Mouse (Mus musculus): Measurements from ENCODE around the gene Limk2. TPM values are rescaled to one million over a fixed set of nuclear protein-coding genes. Genes with fewer than 3 reads are reported as not detected.

Limk2 gene
- 60.1 and 64.0 TPM in 2 replicates for polyA plus RNA-seq (2015; fragmentation: Nextera tagmentation; extraction: Ambion mirVana)

DNA sequence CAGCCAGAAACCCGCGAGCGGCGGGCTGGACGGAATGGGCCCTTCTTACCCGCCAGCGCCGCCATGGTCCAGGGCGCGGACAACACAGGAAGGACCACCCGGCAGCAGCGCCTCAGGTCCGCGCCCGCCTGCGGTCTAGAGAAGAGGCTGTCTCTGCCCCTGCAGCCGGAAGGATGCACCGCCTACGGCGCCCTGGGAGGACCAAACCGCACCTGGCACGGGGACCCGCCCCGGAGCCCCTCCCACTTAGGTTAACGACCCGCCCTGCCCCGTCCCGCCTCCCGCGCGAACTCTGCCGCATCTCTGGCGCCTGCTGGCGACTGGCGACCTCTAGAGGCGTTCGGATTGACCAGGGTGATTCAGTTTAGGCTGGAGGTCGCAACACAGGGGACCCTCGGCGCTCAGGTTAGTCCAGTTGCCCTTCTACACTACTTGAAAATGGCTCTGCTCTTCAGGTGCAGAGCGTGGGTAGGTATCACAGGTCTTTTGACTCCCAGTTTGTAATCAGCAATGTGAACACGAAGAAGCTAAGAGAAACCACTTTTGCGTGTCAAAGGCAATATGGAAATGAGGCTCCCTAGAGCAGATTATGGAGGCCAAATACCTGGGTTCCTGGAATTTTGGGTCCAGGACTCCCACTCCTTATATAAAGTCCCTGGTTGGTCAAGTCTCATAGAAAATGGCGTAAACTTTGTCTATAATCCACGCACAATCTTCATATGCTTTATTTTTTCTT lies at the start of gene Limk2:
Gene Limk2 (minus strand): TSS at position 193 of the 736 bp plus-strand sequence.
- 0 out of 2 replicates have a peak, but pooled peaks cover 2% of the 10 kb centered on the region for H3K36me3 ChIP-seq
- peak within 1 kb of the TSS; percentile 69 for H3K27ac ChIP-seq
- H3K4me3 ChIP-seq (replicated peaks) = peak within 1 kb of the TSS; percentile 87
- 3% methylated on average over 45 of the region's 45 CpGs for WGBS
- no peaks in the 10 kb centered on the region for H3K9me3 ChIP-seq
- H3K27me3 ChIP-seq (replicated peaks) = no peaks in the 10 kb centered on the region
- peaks cover 11% of the 10 kb centered on the region; the same call in 1 of the 2 replicates for H3K4me1 ChIP-seq (replicated peaks)
- peak within 1 kb of the TSS; percentile 70 for H3K9ac ChIP-seq
- H3K4me2 ChIP-seq (replicated peaks) = peak within 1 kb of the TSS; percentile 76
- ATAC-seq = peak; percentile 98

DNA sequence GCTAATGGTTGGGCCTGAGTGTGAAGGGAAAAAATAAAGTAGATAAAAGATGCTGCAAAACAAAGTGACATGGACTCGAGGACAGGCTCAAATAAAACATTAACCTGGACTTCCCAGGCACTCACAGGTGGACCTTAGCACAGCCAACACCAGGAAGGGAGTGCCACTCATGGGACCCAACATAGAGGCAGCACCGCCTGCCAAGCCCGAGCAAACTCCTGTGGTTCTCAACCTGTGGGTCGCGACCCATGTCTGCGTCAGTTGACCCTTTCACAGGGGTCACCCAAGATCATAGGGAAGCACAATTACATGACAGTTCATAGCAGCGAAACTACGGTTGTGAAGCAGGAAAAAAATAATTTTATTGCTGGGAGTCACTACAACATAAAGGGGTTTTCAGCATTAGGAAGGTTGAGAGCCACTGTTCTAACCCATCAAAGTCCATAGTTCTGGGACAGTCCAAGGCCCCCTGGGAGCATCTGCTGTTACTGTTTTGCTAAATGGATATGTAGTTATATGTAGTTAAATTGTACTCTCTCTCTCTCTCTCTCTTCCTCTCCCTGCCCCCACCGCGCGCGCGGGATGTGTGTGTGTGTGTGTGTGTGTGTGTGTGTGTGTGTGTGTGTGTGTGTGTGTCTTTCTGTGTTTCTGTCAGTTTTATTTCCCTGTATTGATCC lies 49.6 kb upstream of the Limk2 start:
- no peaks in the 10 kb centered on the region for H3K36me3 ChIP-seq
- no peak overlapping the region for H3K4me3 ChIP-seq (replicated peaks)
- ATAC-seq = peak; percentile 88
- H3K27ac ChIP-seq = peak overlapping the region; percentile 67
- peaks cover 1% of the 10 kb centered on the region for H3K4me1 ChIP-seq (replicated peaks)
- no peaks in the 10 kb centered on the region for H3K27me3 ChIP-seq (replicated peaks)
- peak overlapping the region; percentile 29 for H3K4me2 ChIP-seq (replicated peaks)
- H3K9ac ChIP-seq = no peak overlapping the region
- H3K9me3 ChIP-seq = no peaks in the 10 kb centered on the region
- WGBS = 72% methylated on average over 12 of the region's 13 CpGs

DNA sequence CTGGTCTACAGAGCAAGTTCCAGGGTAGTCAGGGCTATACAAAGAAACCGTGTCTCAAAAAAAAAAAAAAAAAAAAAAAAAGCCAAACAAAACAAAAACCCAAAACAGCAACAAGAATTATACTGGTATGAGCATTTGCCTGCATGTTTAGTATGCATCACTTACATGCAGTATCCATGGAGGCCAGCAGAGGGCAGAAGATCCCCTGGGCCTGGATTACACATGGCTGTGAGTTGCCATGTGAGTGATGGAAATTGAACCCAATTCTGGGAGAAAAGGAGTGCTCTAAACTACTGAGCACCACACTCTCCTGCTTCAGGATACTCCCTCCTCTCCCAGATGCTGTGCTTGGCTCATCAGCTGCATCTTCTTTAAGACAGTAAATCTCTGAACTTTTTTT lies 47.4 kb upstream of the Limk2 start:
- Histone ChIP-seq H3K27me3 (replicated peaks) (no peaks in the 10 kb centered on the region), H3K4me1 (replicated peaks) (peaks cover 5% of the 10 kb centered on the region), H3K4me2 (replicated peaks) (no peak overlapping the region), H3K36me3 (no peaks in the 10 kb centered on the region), H3K4me3 (replicated peaks) (no peak overlapping the region), H3K27ac (no peak overlapping the region), H3K9ac (no peak overlapping the region), H3K9me3 (no peaks in the 10 kb centered on the region)
- 38% methylated on average over 1 of the region's 1 CpGs for WGBS
- no peak for ATAC-seq

DNA sequence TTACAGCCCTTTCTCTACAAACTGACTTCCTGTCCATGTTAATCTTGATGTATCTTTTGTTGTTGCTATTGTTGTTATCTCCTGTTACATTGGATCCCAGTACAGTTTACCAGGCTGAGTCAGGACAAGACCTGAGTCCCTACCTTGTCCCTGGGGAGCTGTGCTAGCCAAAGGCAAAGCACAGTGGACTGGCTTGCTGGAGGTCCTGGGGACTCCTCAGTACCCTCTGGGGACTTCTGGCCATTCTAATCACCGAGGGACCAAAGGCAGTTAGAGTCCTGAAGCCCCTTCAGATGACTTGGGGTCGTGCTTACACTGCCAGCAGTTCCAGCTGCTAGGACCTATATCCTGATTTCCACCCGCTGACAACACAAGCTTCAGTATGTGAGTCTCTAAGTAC lies 45.5 kb upstream of the Limk2 start:
- H3K36me3 ChIP-seq = no peaks in the 10 kb centered on the region
- peaks cover 10% of the 10 kb centered on the region for H3K4me1 ChIP-seq (replicated peaks)
- no peak overlapping the region for H3K4me2 ChIP-seq (replicated peaks)
- no peak overlapping the region for H3K9ac ChIP-seq
- H3K27me3 ChIP-seq (replicated peaks) = no peaks in the 10 kb centered on the region
- H3K4me3 ChIP-seq (replicated peaks) = no peak overlapping the region
- no peak for ATAC-seq
- over 99% methylated on average over 3 of the region's 3 CpGs for WGBS
- H3K27ac ChIP-seq = no peak overlapping the region
- H3K9me3 ChIP-seq = no peaks in the 10 kb centered on the region

DNA sequence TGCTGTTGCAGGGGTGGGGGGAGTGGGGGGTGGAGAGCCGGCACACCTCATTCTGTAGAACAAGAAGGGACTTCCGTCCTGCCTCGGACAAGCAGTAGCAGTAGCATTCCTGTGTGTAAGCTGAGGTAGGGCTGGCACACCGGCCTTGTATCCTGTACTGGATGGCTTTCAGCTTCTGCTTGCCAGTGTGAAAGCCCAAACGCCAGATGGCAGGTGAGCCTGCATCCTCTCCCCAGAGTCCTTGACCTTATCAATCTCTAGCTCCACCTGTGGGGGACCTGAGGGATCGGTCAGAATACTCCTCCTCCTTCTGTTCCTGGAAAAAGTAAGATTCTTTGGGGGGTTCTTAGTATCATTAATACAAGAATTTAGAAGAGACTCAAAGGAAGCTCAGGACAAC lies 44.5 kb upstream of the Limk2 start:
- no peak overlapping the region; the same call in 1 of the 2 replicates for H3K4me3 ChIP-seq (replicated peaks)
- H3K9me3 ChIP-seq = no peaks in the 10 kb centered on the region
- 57% methylated on average over 6 of the region's 6 CpGs for WGBS
- H3K27me3 ChIP-seq (replicated peaks) = no peaks in the 10 kb centered on the region
- no peak overlapping the region for H3K9ac ChIP-seq
- no peaks in the 10 kb centered on the region for H3K36me3 ChIP-seq
- H3K4me1 ChIP-seq (replicated peaks) = peaks cover 10% of the 10 kb centered on the region
- H3K27ac ChIP-seq = no peak overlapping the region
- ATAC-seq = no peak
- H3K4me2 ChIP-seq (replicated peaks) = peak overlapping the region; percentile 74

DNA sequence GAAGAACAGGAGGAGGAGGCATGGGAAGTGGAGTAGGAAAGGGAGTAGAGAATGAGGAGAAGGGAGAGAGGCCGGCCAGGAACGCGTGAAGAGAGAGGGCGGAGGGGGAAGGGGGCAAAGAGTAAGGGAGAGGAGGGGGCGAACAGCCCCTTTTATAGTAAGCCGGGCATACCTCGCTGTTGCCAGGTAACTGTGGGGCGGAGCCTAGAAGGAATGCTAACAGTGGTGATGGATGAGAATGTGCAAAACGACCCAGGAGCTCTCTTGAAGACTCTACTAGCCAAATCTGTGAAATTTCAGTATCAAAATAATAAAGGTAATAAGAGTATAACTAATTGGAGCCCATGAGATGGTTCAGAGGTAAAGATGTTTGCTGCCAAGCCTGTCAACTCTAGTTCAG lies 43.8 kb upstream of the Limk2 start:
- ATAC-seq = peak; percentile 48
- WGBS = 2% methylated on average over 9 of the region's 9 CpGs
- H3K4me1 ChIP-seq (replicated peaks) = peaks cover 10% of the 10 kb centered on the region
- H3K27ac ChIP-seq = peak overlapping the region; percentile 92
- no peaks in the 10 kb centered on the region for H3K27me3 ChIP-seq (replicated peaks)
- peak overlapping the region; percentile 74 for H3K4me2 ChIP-seq (replicated peaks)
- H3K36me3 ChIP-seq = no peaks in the 10 kb centered on the region
- peak overlapping the region; percentile 75 for H3K4me3 ChIP-seq (replicated peaks)
- H3K9me3 ChIP-seq = no peaks in the 10 kb centered on the region
- H3K9ac ChIP-seq = peak overlapping the region; percentile 52

DNA sequence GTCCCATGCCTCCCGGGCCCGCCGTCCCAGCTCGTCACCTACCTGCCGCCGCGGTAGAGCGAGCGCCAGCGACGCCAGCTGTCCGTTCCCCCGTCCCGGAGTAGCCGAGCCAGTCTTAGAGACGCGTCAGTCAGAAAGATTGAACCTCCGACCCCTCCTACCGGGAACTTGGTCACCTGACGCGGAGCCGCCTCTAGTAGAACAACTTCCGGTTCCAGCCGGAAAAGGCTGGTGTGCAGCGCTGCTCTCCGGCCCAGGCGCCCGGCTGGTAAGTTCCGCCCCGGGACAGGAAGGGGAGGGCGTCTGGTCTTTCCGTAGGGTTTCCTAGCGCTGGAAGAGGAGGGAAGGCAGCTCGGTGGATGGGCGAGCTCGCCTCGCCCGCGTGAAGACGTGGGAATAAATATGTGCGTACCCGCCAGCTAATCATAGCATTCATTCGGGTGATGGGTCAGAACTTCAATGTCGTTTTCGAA lies 43.2 kb upstream of the Limk2 start, which contains the start of gene Rnf185:
Gene Rnf185 (minus strand): TSS at position 197 of the 473 bp plus-strand sequence.
- H3K4me1 ChIP-seq (replicated peaks) = peaks cover 10% of the 10 kb centered on the region
- no peaks in the 10 kb centered on the region for H3K27me3 ChIP-seq (replicated peaks)
- WGBS = under 1% methylated on average over 45 of the region's 45 CpGs

DNA sequence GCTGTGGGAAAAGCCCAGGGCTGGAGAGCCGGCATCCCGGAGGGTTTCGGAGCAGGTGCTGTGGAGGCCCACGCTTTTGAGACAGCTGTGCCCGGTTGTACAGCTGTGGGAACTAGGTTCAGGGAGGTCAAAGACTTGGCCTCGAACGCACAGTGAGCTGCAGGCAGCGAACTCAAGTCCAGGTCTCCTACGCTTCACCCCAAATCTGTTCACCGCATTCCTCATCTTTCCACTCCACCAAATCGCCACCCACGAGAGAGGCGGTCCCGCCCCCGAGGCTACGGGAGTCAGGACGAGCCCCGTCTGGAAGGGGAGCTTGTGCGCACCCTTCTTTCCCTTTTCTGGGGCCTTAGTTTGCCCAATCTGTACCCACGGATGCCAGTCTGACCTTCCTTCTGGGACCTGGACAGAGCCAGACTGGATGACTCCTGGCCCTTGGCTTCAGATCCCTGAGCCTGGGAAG lies 42.7 kb upstream of the Limk2 start:
- Histone ChIP-seq H3K27me3 (replicated peaks) (no peaks in the 10 kb centered on the region), H3K4me2 (replicated peaks) (peak overlapping the region; percentile 74), H3K4me3 (replicated peaks) (peak overlapping the region; percentile 75), H3K9me3 (no peaks in the 10 kb centered on the region), H3K27ac (peak overlapping the region; percentile 92), H3K9ac (peak overlapping the region; percentile 78), H3K36me3 (no peaks in the 10 kb centered on the region), H3K4me1 (replicated peaks) (peaks cover 10% of the 10 kb centered on the region)
- no peak; the same call in none of the 2 replicates for ATAC-seq
- WGBS = 0% methylated on average over 20 of the region's 20 CpGs

More for the DNA sequence above, 43.2 kb upstream of the Limk2 start, which contains the start of gene Rnf185:
- ATAC-seq = peak; percentile 97
- H3K36me3 ChIP-seq = no peaks in the 10 kb centered on the region
- peak within 1 kb of the TSS; percentile 74 for H3K4me2 ChIP-seq (replicated peaks)
- no peaks in the 10 kb centered on the region for H3K9me3 ChIP-seq
- peak within 1 kb of the TSS; percentile 75 for H3K4me3 ChIP-seq (replicated peaks)
- H3K27ac ChIP-seq = peak within 1 kb of the TSS; percentile 92
- peak within 1 kb of the TSS; percentile 78 for H3K9ac ChIP-seq

DNA sequence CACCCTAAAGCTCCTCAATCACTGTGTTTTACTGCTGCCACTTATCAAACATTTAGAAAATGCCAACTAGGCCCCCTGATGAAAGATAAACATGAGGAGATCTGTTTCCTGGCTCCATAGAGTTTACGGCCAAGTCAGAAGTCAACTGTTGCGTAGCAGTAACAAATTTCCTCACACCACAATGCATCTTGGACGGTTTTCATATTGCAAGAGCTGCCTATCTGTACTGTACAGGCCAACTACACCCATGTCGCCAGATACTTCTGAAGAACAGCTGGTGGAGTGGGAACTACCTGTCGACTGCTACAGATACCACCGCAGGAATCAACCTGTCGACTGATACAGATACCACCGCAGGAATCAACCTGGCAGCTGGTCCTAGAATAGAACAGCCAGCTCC lies 35.9 kb upstream of the Limk2 start:
- 77% methylated on average over 8 of the region's 8 CpGs for WGBS
- H3K9ac ChIP-seq = no peak overlapping the region
- no peak overlapping the region for H3K4me2 ChIP-seq (replicated peaks)

DNA sequence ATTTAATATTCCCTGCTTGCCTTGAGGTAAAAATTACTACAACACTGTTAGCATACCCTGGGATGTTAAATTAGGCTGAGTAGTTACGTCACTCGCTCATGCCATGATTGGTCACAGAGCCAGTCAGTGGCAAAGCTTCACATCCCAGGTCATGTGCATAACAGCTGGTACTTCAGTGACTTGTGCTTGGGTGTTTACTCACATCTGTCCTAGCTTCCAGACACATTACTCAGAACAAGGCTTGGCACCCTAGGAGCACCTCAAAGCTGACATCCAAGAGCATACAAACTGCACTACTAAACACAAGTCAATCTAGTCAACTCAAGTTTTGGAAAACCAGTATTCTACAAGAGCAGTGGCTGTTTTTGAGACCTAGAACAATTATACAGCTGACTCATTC lies 34.1 kb upstream of the Limk2 start:
- no peaks in the 10 kb centered on the region for H3K9me3 ChIP-seq
- H3K4me1 ChIP-seq (replicated peaks) = no peaks in the 10 kb centered on the region
- 96% methylated on average over 2 of the region's 2 CpGs for WGBS
- H3K27me3 ChIP-seq (replicated peaks) = no peaks in the 10 kb centered on the region
- H3K4me2 ChIP-seq (replicated peaks) = no peak overlapping the region
- no peak overlapping the region for H3K9ac ChIP-seq
- ATAC-seq = no peak
- H3K27ac ChIP-seq = no peak overlapping the region
- H3K36me3 ChIP-seq = no peaks in the 10 kb centered on the region
- no peak overlapping the region for H3K4me3 ChIP-seq (replicated peaks)

More for the DNA sequence above, 35.9 kb upstream of the Limk2 start:
- Histone ChIP-seq H3K9me3 (no peaks in the 10 kb centered on the region), H3K27ac (no peak overlapping the region), H3K4me1 (replicated peaks) (no peaks in the 10 kb centered on the region), H3K27me3 (replicated peaks) (no peaks in the 10 kb centered on the region), H3K36me3 (no peaks in the 10 kb centered on the region), H3K4me3 (replicated peaks) (no peak overlapping the region)
- no peak for ATAC-seq

DNA sequence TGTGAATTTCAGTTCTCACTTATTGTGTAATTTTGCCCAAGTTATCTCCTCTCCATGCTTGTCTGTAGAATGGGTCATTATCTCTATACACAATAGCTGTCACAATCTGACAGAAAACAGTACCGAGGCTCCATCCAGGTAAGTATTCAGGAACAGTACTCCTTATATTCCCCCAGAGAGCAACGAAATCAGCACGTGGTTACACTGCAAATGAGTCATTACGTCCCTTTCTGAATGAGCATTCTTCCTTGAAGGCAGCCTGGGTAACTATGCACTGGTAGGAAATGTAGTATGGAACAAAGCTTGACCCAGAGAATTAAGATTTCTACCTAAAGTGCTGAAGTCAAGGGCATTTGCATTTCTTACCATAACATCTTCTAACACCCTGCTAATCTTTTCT lies 33.7 kb upstream of the Limk2 start:
- H3K9me3 ChIP-seq = no peaks in the 10 kb centered on the region
- H3K4me3 ChIP-seq (replicated peaks) = no peak overlapping the region
- no peaks in the 10 kb centered on the region for H3K36me3 ChIP-seq
- H3K4me2 ChIP-seq (replicated peaks) = no peak overlapping the region
- no peak for ATAC-seq
- WGBS = 77% methylated on average over 4 of the region's 4 CpGs
- H3K9ac ChIP-seq = no peak overlapping the region
- no peak overlapping the region for H3K27ac ChIP-seq
- H3K4me1 ChIP-seq (replicated peaks) = no peaks in the 10 kb centered on the region
- no peaks in the 10 kb centered on the region for H3K27me3 ChIP-seq (replicated peaks)

DNA sequence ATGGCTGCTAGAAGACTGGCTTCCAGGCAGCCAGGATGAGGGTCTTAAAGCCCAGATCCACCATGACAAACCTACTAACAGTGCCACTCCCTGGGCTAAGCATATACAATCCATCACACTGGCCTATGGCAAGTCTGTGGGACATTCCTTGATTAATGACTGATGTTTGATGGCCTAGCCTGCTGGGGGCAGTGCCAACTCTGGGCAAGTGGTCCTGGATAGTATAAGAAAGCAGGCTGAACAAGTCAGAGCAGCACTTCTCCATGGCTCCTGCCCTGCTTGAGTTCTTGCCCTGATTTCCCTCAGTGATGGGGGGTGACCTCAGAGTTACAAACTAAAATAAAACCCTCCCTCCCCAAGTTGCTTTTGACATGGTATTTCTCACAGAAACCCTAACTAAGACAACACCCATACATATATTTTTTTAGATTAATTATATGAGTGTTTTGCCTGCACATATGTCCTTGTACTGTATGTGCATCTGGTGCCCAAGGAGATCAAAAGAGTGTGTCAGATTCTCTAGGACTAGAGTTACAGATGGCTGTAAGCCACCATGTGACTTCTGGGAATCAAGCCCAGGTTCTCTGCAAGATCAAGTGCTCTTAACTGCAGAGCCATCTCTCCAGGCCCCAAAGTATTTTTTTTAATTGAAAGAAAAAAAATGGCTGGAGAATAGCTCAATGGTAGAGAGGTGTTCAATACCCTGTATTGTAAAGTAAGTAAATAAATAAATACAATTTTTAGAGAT lies 32.9 kb upstream of the Limk2 start:
- Histone ChIP-seq H3K27me3 (replicated peaks) (no peaks in the 10 kb centered on the region), H3K4me2 (replicated peaks) (no peak overlapping the region), H3K9me3 (no peaks in the 10 kb centered on the region), H3K36me3 (no peaks in the 10 kb centered on the region), H3K9ac (no peak overlapping the region), H3K27ac (no peak overlapping the region), H3K4me1 (replicated peaks) (no peaks in the 10 kb centered on the region), H3K4me3 (replicated peaks) (no peak overlapping the region)
- no peak for ATAC-seq
